Mouse (Mus musculus) heart, postnatal 0 days (tissue): ENCODE measurements around the gene Fam187b.

Source experiments
- CTCF ChIP-seq: IDR thresholded peaks from 2 replicates; pipeline ENCODE4 v1.5.1; 2016; ENCODE audit warnings: antibody characterized with exemption, control low read depth, low read depth
- EP300 ChIP-seq: IDR thresholded peaks from 2 replicates; pipeline ENCODE4 v1.6.1; 2016; ENCODE audit warnings: antibody characterized with exemption, low read depth

GRCm38 (mm10) chr7:30966657-30967056, 6.9 kb upstream of the Fam187b start:
- TF ChIP-seq CTCF (no peak), EP300 (no peak)
